Mouse (Mus musculus) MEL (cell line): ENCODE measurements around the gene Srgap2. TPM values are rescaled to one million over a fixed set of nuclear protein-coding genes. Genes with fewer than 3 reads are reported as not detected.

Experiments used
- DNase-seq: peaks from one replicate; pipeline ENCODE4 v3.0.0; 2011; ENCODE audit warnings: low read depth, low spot score
- H3K27ac ChIP-seq: 2 replicates; pipeline ENCODE4 v1.5.1; 2012; ENCODE audit warnings: low read depth, mild to moderate bottlenecking, control low read depth, low read length, moderate library complexity; ENCODE audit not compliant: control insufficient read depth
- H3K27me3 ChIP-seq, 2 experiments: fragments of 150-350 bp in 1 of 2; sonication (generic) in 1 of 2; 2 replicates each; pipeline ENCODE4 v1.6.1; 2012; ENCODE audit warnings: low read length in 2 of 2, mild to moderate bottlenecking in 2 of 2, improper control_type of control experiment in 1 of 2, moderate library complexity in 1 of 2; ENCODE audit not compliant: insufficient read depth in 2 of 2, control insufficient read depth in 1 of 2
- H3K36me3 ChIP-seq, 2 experiments: 2 replicates each; pipeline ENCODE4 v1.6.1; 2012 to 2014; ENCODE audit warnings: low read length in 2 of 2, improper control_type of control experiment in 1 of 2, inconsistent platforms in 1 of 2, mild to moderate bottlenecking in 1 of 2; ENCODE audit not compliant: insufficient read depth in 2 of 2, control insufficient read depth in 1 of 2
- H3K4me1 ChIP-seq, 2 experiments: fragments of 150-350 bp in 1 of 2; sonication (generic) in 1 of 2; 2 replicates each; pipeline ENCODE4 v1.6.1; 2012; ENCODE audit warnings: low read length in 2 of 2, improper control_type of control experiment in 1 of 2, mild to moderate bottlenecking in 1 of 2; ENCODE audit not compliant: insufficient read depth in 2 of 2, control insufficient read depth in 1 of 2
- H3K4me3 ChIP-seq, 2 experiments: fragments of 150-350 bp in 1 of 2; sonication (generic) in 1 of 2; 2 replicates each; pipeline ENCODE4 v1.5.1; 2012; ENCODE audit warnings: low read depth in 2 of 2, low read length in 2 of 2, mild to moderate bottlenecking in 2 of 2, moderate library complexity in 2 of 2, control low read depth in 1 of 2, improper control_type of control experiment in 1 of 2; ENCODE audit not compliant: control insufficient read depth in 1 of 2, insufficient read depth in 1 of 2
- H3K79me2 ChIP-seq: 2 replicates; pipeline ENCODE4 v1.6.1; 2012; ENCODE audit warnings: mild to moderate bottlenecking, low read length, moderate library complexity; ENCODE audit not compliant: control insufficient read depth, poor library complexity, insufficient read depth
- H3K9ac ChIP-seq: 2 replicates; pipeline ENCODE4 v1.6.1; 2012; ENCODE audit warnings: low read depth, mild to moderate bottlenecking, control low read depth, low read length, moderate library complexity; ENCODE audit not compliant: control insufficient read depth, poor library complexity, severe bottlenecking
- H3K9me3 ChIP-seq: fragments of 150-350 bp; sonication (generic); replicated peaks from 2 replicates; pipeline ENCODE4 v1.6.1; 2012; ENCODE audit warnings: mild to moderate bottlenecking, low read length, improper control_type of control experiment, moderate library complexity; ENCODE audit not compliant: insufficient read depth
- BHLHE40 ChIP-seq: IDR thresholded peaks from 2 replicates; pipeline ENCODE4 v1.6.1; 2012; ENCODE audit warnings: low read depth, mild to moderate bottlenecking, inconsistent platforms, low read length, improper control_type of control experiment, borderline replicate concordance
- CHD2 ChIP-seq: IDR thresholded peaks from 2 replicates; pipeline ENCODE4 v1.6.1; 2011; ENCODE audit warnings: low read length, improper control_type of control experiment
- CTCF ChIP-seq, 3 experiments: IDR thresholded peaks in 2 of 3; conservative IDR thresholded peaks in 1 of 3; 2 replicates each; pipeline ENCODE4 v1.5.1; 2011 to 2012; ENCODE audit warnings: low read length in 3 of 3, low read depth in 2 of 3, mild to moderate bottlenecking in 2 of 3, improper control_type of control experiment in 1 of 3, inconsistent platforms in 1 of 3, mixed read lengths in 1 of 3, moderate library complexity in 1 of 3; ENCODE audit not compliant: control insufficient read depth in 1 of 3, insufficient read depth in 1 of 3, poor library complexity in 1 of 3, severe bottlenecking in 1 of 3
- ELF1 ChIP-seq: IDR thresholded peaks from 2 replicates; pipeline ENCODE4 v1.6.1; 2014; ENCODE audit warnings: low read depth, mild to moderate bottlenecking, inconsistent platforms, low read length, improper control_type of control experiment, moderate library complexity
- EP300 ChIP-seq, 2 experiments: IDR thresholded peaks; 2 replicates each; pipeline ENCODE4 v1.6.1; 2011; ENCODE audit warnings: improper control_type of control experiment in 2 of 2, low read length in 2 of 2, low read depth in 1 of 2, mild to moderate bottlenecking in 1 of 2
- ETS1 ChIP-seq: IDR thresholded peaks from 2 replicates; pipeline ENCODE4 v1.6.1; 2012; ENCODE audit warnings: low read depth, mild to moderate bottlenecking, inconsistent platforms, low read length, improper control_type of control experiment, moderate library complexity
- GABPA ChIP-seq: IDR thresholded peaks from 2 replicates; pipeline ENCODE4 v1.6.1; 2012; ENCODE audit warnings: low read depth, mild to moderate bottlenecking, inconsistent platforms, low read length, improper control_type of control experiment, moderate library complexity
- GATA1 ChIP-seq: IDR thresholded peaks from 2 replicates; pipeline ENCODE4 v1.6.1; 2011; ENCODE audit warnings: low read depth, low read length, improper control_type of control experiment
- HCFC1 ChIP-seq: IDR thresholded peaks from 2 replicates; pipeline ENCODE4 v1.6.1; 2012; ENCODE audit warnings: low read depth, mild to moderate bottlenecking, inconsistent platforms, low read length, improper control_type of control experiment, moderate library complexity
- JUND ChIP-seq: IDR thresholded peaks from 2 replicates; pipeline ENCODE4 v1.6.1; 2011; ENCODE audit warnings: low read depth, mild to moderate bottlenecking, improper control_type of control experiment, low read length
- KAT2A ChIP-seq: conservative IDR thresholded peaks from 2 replicates; pipeline ENCODE4 v1.6.1; 2012; ENCODE audit warnings: low read depth, low read length, improper control_type of control experiment, inconsistent platforms
- MAFK ChIP-seq: IDR thresholded peaks from 2 replicates; pipeline ENCODE4 v1.6.1; 2011; ENCODE audit warnings: low read depth, mild to moderate bottlenecking, low read length, improper control_type of control experiment, borderline replicate concordance
- MAZ ChIP-seq: IDR thresholded peaks from 2 replicates; pipeline ENCODE4 v1.6.1; 2012; ENCODE audit warnings: low read depth, mild to moderate bottlenecking, inconsistent platforms, low read length, improper control_type of control experiment
- MEF2A ChIP-seq: IDR thresholded peaks from 2 replicates; pipeline ENCODE4 v1.6.1; 2014; ENCODE audit warnings: low read depth, mild to moderate bottlenecking, inconsistent platforms, low read length, improper control_type of control experiment; ENCODE audit not compliant: poor library complexity, insufficient replicate concordance, severe bottlenecking; ENCODE audit errors: extremely low read depth
- MYB ChIP-seq: IDR thresholded peaks from 2 replicates; pipeline ENCODE4 v1.6.1; 2011; ENCODE audit warnings: mild to moderate bottlenecking, low read depth, low read length, improper control_type of control experiment
- MYC ChIP-seq: IDR thresholded peaks from 2 replicates; pipeline ENCODE4 v1.6.1; 2011; ENCODE audit warnings: low read depth, mild to moderate bottlenecking, low read length, improper control_type of control experiment, moderate library complexity
- NELFE ChIP-seq: IDR thresholded peaks from 2 replicates; pipeline ENCODE4 v1.6.1; 2011; ENCODE audit warnings: low read depth, low read length, improper control_type of control experiment
- SIN3A ChIP-seq: IDR thresholded peaks from 2 replicates; pipeline ENCODE4 v1.6.1; 2012; ENCODE audit warnings: low read length, improper control_type of control experiment, inconsistent platforms
- SMC3 ChIP-seq: IDR thresholded peaks from 2 replicates; pipeline ENCODE4 v1.6.1; 2011; ENCODE audit warnings: low read depth, low read length, improper control_type of control experiment
- TAL1 ChIP-seq: IDR thresholded peaks from 2 replicates; pipeline ENCODE4 v1.6.1; 2012; ENCODE audit warnings: mild to moderate bottlenecking, inconsistent platforms, low read length, moderate library complexity, mixed read lengths
- TBP ChIP-seq: IDR thresholded peaks from 2 replicates; pipeline ENCODE4 v1.8.0; 2011; ENCODE audit warnings: low read depth, low read length, improper control_type of control experiment
- UBTF ChIP-seq: IDR thresholded peaks from 2 replicates; pipeline ENCODE4 v1.6.1; 2012; ENCODE audit warnings: low read depth, mild to moderate bottlenecking, inconsistent platforms, low read length, improper control_type of control experiment, moderate library complexity, borderline replicate concordance; ENCODE audit not compliant: insufficient read depth
- USF1 ChIP-seq: IDR thresholded peaks from 2 replicates; pipeline ENCODE4 v1.6.1; 2014; ENCODE audit warnings: low read depth, mild to moderate bottlenecking, inconsistent platforms, low read length, improper control_type of control experiment, moderate library complexity
- USF2 ChIP-seq, 2 experiments: IDR thresholded peaks; 2 replicates each; pipeline ENCODE4 v1.6.1; 2011 to 2012; ENCODE audit warnings: improper control_type of control experiment in 2 of 2, low read length in 2 of 2, borderline replicate concordance in 1 of 2, inconsistent platforms in 1 of 2, low read depth in 1 of 2, mild to moderate bottlenecking in 1 of 2; ENCODE audit not compliant: insufficient read depth in 1 of 2
- ZC3H11A ChIP-seq: IDR thresholded peaks from 2 replicates; pipeline ENCODE4 v1.6.1; 2012; ENCODE audit warnings: low read depth, mild to moderate bottlenecking, inconsistent platforms, low read length, improper control_type of control experiment
- ZKSCAN1 ChIP-seq: IDR thresholded peaks from 2 replicates; pipeline ENCODE4 v1.6.1; 2012; ENCODE audit warnings: low read depth, mild to moderate bottlenecking, inconsistent platforms, low read length, improper control_type of control experiment, moderate library complexity
- ZNF384 ChIP-seq: IDR thresholded peaks from 2 replicates; pipeline ENCODE4 v1.6.1; 2012; ENCODE audit warnings: low read depth, mild to moderate bottlenecking, inconsistent platforms, low read length, improper control_type of control experiment
- polyA plus RNA-seq, 2 experiments: library from polyadenylated mRNA; stranded (reverse) in 1 of 2; unstranded in 1 of 2; fragments of >175 nt in 1 of 2; fragments of >200 nt in 1 of 2; gene quantifications; 2 replicates each; pipeline versions ENCODE4 v1.2.1 to v1.2.4; 2012; ENCODE audit warnings: low replicate concordance in 2 of 2, low read depth in 1 of 2; ENCODE audit not compliant: insufficient read length in 2 of 2, insufficient read depth in 1 of 2, missing spikeins in 1 of 2
- total RNA-seq: library from RNA; depleted of rRNA; stranded (reverse); fragments of 300-350 nt; gene quantifications from 2 replicates; pipeline ENCODE4 v1.2.3, GENCODE M21; 2012

The Srgap2 gene
- total and polyA plus RNA-seq, 3 experiments = 9.0 to 25.3 TPM; not detected in 1

- Histone ChIP-seq H3K4me1 (peaks cover 9 to 12% of the 10 kb centered on the region in 2 experiments; a peak in 3 of 4 replicates), H3K27ac (no peak overlapping the region), H3K4me3 (no peak overlapping the region), H3K9ac (no peak overlapping the region), H3K36me3 (peaks cover 0 to 25% of the 10 kb centered on the region in 2 experiments; a peak in 3 of 4 replicates), H3K79me2 (peaks cover 12% of the 10 kb centered on the region), H3K27me3 (no peaks in the 10 kb centered on the region), H3K9me3 (no peaks in the 10 kb centered on the region)
- TF ChIP-seq ZC3H11A (no peak), GABPA (no peak), TBP (no peak), USF2 (IDR thresholded peaks at IDR 0.05; ENCODE audit: borderline replicate concordance in 1 of 2, insufficient read depth in 1 of 2, low read depth in 1 of 2, low read length in 2 of 2) (no peak), UBTF (no peak), ZKSCAN1 (no peak)
- DNase-seq = peak; percentile 26
Measured at GRCm38 (mm10) chr1:131446577-131446976, 80.6 kb downstream of the Srgap2 start.

- peak overlapping the region in 1 of 2 experiments; percentile 9; a peak in 1 of 4 replicates for H3K4me3 ChIP-seq
Measured at GRCm38 (mm10) chr1:131438556-131438955, 88.6 kb downstream of the Srgap2 start.

GRCm38 (mm10) chr1:131437975-131438374 is 89.2 kb downstream of the Srgap2 start:
- Histone ChIP-seq H3K79me2 (0 out of 2 replicates have a peak, but pooled peaks cover 2% of the 10 kb centered on the region), H3K4me3 (no peak overlapping the region), H3K4me1 (peaks cover 3 to 10% of the 10 kb centered on the region in 2 experiments), H3K27me3 (no peaks in the 10 kb centered on the region), H3K9ac (no peak overlapping the region), H3K36me3 (peaks cover 3 to 14% of the 10 kb centered on the region in 2 experiments; a peak in 3 of 4 replicates), H3K9me3 (no peaks in the 10 kb centered on the region), H3K27ac (no peak overlapping the region)
- TF ChIP-seq CTCF (IDR thresholded peaks at IDR 0.05 in 2 of 3, conservative IDR thresholded peaks at IDR 0.05 in 1 of 3; ENCODE audit: control insufficient read depth in 1 of 3, insufficient read depth in 1 of 3, low read depth in 2 of 3, low read length in 3 of 3, poor library complexity in 1 of 3, severe bottlenecking in 1 of 3) (no peak), SMC3 (no peak), MYB (no peak), MAZ (no peak), TBP (no peak), MYC (no peak), KAT2A (no peak), ETS1 (no peak), UBTF (no peak), ELF1 (no peak), GABPA (no peak), HCFC1 (no peak), SIN3A (no peak), ZKSCAN1 (no peak), NELFE (no peak), MAFK (no peak), ZC3H11A (no peak), USF2 (IDR thresholded peaks at IDR 0.05; ENCODE audit: borderline replicate concordance in 1 of 2, insufficient read depth in 1 of 2, low read depth in 1 of 2, low read length in 2 of 2) (no peak), MEF2A (no peak)
- peak; percentile 17 for DNase-seq

More at GRCm38 (mm10) chr1:131438556-131438955, 88.6 kb downstream of the Srgap2 start:
- Histone ChIP-seq H3K9ac (no peak overlapping the region), H3K36me3 (peaks cover 3 to 14% of the 10 kb centered on the region in 2 experiments; a peak in 3 of 4 replicates), H3K79me2 (0 out of 2 replicates have a peak, but pooled peaks cover 2% of the 10 kb centered on the region), H3K27me3 (no peaks in the 10 kb centered on the region), H3K27ac (no peak overlapping the region), H3K4me1 (peaks cover 3 to 10% of the 10 kb centered on the region in 2 experiments), H3K9me3 (no peaks in the 10 kb centered on the region)
- TF ChIP-seq JUND (no peak), GATA1 (peak; percentile 11; the same call in 1 of the 2 replicates), ZNF384 (no peak), MAZ (no peak), HCFC1 (no peak), TAL1 (peak; percentile 21; the same call in 1 of the 2 replicates), EP300 (IDR thresholded peaks at IDR 0.05; ENCODE audit: low read depth in 1 of 2, low read length in 2 of 2) (peak in 1 of 2 experiments; percentile 29; a peak in 1 of 4 replicates), USF1 (no peak), SMC3 (no peak), CHD2 (no peak), BHLHE40 (no peak)
- peak; percentile 43 for DNase-seq
